Mouse (Mus musculus) cerebellum, adult (tissue): ENCODE measurements around the gene Slc35a2.
A peak's percentile ranks its signal among the peaks of the same experiment; 100 is the strongest.
"Not testable (repeated sequence)": the region's sequence is repeated elsewhere in the genome, so short reads cannot be mapped to it uniquely, and the experiment has no call there.

Experiments used
- ATAC-seq: cut with Nextera tagmentation; 2 replicates; pipeline ENCODE4 v1.9.2; 2017; ENCODE audit warnings: mild to moderate bottlenecking, moderate library complexity, mixed read lengths; ENCODE audit not compliant: insufficient number of reproducible peaks, low FRiP score, low TSS enrichment

The Slc35a2 gene

DNA sequence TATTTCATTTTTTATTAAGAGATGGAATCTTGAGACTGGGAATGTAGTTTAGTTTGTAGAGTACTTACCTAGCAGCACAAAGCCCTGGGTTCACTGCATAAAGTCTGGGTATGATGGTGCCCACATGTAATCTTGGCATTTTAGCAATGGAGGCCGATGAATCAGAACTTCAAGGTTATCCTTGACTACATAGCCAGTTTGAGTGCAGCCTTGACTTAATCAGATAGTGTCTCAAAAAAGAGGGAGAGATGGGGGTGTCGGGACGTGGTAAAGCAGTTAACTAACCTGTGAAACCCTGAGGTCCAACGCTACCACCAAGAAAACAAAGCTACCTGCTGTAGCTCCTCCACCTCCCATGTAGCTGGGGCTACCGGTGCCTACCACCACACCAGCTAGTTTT is 20.6 kb downstream of the Slc35a2 start:
- no peak for ATAC-seq

DNA sequence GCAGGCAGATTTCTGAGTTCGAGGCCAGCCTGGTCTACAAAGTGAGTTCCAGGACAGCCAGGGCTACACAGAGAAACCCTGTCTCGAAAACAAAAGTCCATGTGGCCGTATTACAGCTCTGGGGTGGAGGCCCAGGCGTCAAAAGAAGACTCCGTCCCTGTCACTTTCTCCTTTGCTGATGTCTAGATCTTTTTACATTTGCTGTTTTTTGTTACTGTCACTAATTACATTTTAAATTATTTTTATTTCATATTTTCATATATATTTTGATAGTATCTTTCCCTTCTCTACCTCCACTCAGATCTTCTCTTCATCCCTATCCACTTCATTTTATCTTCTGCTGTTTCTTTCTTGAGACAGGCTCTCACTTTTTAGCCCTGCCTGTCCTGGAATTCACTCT is 23.9 kb downstream of the Slc35a2 start, which contains the start of gene Gm10491:
TSS of gene Gm10491 (minus strand) at position 101 of the 400 bp plus-strand sequence.
- no peak for ATAC-seq

DNA sequence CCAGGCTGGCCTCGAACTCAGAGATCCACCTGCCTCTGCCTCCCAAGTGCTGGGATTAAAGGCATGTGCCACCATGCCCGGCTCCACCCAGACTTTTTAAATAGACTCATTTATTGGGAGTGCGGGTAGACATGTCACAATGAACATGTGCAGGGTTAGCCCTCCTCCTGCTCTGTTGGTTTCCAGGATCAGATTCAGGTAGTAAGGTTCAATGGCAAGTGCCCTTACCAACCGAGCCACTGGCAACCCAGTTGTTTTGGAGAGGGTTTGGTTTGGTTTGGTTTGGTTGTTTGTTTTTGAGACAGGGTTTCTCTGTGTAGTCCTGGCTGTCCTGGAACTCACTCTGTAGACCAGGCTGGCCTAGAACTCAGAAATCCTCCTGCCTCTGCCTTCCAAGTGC is 25.4 kb downstream of the Slc35a2 start, which contains the start of gene Gm10490:
TSS of gene Gm10490 (plus strand) at position 301 of the 400 bp plus-strand sequence.
- ATAC-seq: not testable (repeated sequence)

DNA sequence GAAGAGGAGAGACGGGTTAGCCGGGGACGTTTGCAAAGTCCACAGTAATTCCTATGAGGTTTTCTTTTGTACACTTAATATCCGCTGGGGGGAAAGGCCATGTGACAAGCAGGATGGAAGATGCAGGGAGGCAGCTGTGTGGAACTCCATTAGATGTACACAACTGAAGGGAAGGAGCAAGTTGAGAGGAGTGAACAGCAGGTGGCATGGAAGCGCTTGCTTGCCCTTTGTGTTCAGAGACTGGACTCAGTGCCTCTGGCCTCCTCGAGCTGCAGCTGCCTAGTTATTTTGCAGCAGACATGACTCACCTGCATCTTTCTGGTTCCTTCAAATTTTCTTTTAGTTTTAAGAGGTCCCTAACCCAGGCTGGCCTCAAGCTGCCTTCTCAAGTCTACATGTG is 26.6 kb downstream of the Slc35a2 start:
- ATAC-seq: no peak

DNA sequence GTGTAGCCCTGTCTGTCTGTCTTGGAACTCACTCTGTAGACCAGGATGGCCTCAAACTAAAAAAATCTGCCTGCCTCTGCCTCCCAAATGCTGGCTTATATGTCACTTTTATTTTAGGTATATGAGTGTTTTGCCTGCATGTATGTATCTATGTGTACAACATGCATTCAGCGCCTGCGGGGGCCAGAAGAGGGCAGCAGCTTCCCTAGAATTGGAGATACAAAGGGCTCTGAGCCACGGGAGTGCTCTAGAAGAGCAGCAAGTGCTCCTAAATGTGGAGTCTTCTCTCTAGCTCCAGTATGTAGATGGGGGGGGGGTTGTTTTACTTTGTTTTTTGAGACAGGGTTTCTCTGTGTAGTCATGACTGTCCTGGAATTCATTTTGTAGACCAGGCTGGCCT is 31.8 kb downstream of the Slc35a2 start:
- ATAC-seq: not testable (repeated sequence)

DNA sequence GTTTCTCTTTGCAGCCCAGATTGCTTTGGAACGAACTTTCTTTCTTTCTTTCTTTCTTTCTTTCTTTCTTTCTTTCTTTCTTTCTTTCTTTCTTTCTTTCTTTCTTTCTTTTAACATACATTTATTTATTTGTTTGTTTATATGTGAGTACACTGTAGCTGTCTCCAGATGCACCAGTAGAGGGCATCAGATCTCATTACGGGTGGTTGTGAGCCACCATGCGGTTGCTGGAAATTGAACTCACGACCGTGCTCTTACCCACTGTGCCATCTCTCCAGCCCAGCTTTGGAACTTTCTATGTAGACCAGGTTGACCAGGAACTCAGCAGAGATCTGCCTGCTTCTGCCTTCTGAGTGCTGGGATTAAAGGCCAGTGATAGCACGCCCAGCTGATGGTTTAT is 34.1 kb downstream of the Slc35a2 start:
- ATAC-seq: not testable (repeated sequence)

DNA sequence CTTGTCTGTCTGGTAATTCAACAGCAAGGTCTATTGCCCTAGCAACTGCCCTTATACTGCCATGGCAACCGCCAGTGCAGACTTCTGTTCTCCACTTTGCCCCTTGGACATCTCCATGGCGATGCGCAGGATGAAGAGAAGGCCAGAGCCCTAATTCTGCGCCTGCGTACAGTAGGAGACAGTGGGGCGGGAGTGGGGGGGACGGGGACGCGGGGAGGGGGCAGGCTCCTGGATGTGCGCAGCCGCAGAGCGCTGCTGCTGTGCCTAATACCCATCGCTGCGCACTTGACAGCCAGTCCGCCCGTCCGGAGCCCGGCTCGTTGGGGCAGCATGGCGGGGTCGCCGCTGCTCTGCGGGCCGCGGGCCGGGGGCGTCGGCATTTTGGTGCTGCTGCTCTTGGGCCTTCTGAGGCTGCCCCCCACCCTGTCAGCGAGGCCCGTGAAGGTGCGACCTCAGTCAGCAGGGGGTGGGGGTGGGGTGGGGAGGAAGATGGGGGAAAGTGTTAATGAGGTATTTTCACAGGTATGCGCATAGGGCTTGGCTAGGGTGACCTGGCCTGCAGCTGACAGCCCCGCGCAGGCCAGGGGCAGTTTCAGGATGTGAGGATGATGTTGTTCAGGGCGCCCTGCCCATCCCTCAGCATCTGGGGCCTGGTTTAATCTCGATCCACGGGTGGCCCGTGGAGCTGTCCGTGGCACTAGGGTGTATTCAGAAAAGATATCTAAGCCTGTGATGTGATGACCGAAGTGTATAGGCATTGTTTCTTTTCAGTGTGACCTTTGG is 36.0 kb downstream of the Slc35a2 start, which contains the start of gene Pcsk1n:
TSS of gene Pcsk1n (plus strand) at position 222 of the 783 bp plus-strand sequence.
- ATAC-seq: peak; percentile 66

DNA sequence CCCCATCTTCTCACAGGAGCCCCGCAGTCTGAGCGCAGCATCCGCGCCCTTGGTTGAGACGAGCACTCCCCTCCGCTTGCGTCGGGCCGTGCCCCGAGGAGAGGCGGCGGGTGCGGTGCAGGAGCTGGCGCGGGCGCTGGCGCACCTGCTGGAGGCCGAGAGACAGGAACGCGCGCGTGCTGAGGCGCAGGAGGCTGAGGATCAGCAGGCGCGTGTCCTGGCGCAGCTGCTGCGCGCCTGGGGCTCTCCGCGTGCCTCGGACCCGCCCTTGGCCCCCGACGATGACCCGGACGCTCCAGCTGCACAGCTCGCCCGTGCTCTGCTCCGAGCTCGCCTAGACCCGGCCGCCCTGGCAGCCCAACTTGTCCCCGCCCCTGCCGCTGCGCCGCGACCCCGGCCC is 38.2 kb downstream of the Slc35a2 start:
- no peak for ATAC-seq

DNA sequence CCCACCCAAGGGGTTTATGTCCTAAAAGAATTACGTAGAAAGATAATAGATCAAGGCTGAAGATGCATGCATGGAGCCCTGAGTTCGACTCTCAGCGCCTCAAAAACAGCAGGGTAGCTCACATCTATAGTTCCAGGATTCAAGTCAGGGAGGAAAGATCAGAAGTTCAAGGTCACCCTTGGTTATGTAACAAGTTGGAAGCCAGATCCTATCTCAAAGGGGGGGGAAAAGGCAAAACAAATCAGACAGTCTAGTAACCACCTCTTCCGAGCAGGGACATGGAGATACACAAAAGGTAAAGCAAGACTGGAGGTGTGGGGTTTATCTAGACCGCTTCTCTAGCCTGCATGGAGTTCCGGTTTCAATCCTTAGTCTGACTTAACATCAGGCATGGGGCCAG is 42.4 kb downstream of the Slc35a2 start:
- no peak for ATAC-seq

DNA sequence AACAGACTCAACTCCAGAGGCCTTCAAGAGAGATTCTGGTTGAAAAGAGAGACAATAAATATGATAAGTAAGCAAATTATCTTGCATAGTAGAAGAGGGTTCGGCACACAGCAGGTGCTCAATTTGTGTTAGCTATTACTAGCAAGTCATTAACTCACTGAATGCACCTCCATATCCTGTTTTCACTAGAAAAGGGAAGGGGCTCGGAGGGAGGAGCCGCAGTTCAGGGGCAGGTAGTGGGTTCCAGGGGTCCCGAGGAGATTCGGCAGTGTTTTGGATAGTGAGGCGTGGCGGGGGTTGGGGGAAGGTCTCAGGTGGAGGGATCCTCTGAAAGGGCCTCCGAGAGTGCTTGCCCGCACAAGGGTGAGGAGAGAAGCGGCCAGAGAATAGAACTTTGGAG is 43.3 kb downstream of the Slc35a2 start:
- ATAC-seq: no peak

DNA sequence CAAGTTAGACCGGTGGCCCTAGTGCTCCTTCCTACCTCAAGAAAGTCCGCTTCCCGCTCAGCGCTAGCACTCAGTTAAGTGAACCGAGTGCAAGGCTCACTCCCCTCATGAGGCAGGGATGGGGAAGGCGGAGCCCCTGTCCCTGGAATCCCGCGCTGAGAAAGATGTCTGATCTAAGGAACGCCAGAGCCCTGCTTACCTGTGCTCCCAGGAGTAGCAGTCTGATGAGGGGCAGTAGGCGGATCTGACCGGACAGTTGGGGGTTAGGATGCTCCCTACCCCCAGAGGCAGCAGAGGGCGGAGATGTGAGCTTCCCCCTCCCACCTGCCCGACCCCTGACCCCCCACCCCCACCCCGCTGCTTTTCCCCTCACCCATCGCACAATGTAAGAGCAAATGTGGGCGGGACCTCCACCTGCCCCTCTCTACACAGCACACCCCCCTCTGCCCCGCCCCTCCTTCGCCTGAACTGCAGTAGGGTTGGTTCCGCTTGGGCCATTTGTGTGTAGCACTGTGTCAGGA is 44.5 kb downstream of the Slc35a2 start, which contains the start of gene Eras:
TSS of gene Eras (minus strand) at position 338 of the 521 bp plus-strand sequence.
- no peak for ATAC-seq

DNA sequence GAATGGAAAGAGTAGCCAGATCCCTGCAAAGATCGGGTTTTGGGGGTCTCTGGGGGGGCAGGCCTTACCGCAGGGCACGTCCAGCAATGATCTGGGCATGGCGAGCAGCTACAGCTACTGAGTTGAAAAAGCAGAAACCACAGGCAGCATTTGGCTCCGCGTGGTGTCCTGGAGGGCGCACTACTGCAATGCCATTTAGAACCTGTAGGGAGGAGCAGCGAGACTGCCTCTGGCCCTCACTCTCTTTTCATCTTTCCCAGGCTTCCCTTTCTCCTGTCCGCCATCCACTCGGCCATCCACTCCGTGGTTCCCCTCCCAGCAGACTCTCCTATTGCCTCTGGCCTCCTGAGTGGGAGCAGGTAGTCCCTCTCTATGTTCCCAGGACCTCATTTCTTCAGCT is 53.0 kb downstream of the Slc35a2 start:
- no peak for ATAC-seq

DNA sequence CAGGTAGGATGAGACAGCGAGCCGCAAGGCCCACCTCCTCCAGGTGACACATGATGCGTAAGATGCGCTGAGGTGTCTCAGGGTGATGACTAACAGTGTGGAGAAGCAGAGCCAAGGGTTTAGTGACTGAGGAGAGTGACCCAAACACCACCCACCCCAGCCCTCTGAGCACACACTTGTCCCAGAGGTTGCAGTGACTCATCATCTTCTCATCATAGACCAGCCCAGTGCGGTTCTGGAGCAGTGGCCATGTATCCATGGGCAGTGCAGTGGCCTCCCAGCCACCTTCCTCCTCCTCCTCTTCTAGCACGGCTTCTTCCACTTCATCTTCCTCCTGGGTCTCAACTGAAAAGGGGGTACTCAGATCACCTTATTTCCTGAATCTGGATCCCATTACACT is 53.8 kb downstream of the Slc35a2 start:
- ATAC-seq: no peak
